Mouse (Mus musculus) heart, postnatal 25 days (tissue): ENCODE results near the gene Meis2. TPM values are rescaled to one million over a fixed set of nuclear protein-coding genes. Genes with fewer than 3 reads are reported as not detected.
A peak's percentile ranks its signal among the peaks of the same experiment; 100 is the strongest.

Source experiments
- DNase-seq: peaks from one replicate; pipeline ENCODE4 v3.0.0; 2022; ENCODE audit warnings: low spot score
- intact Hi-C: fragments of 180-260 bp; cut with DNase I; formaldehyde crosslinking; loops from one replicate; pipeline ENCODE4 v1.15.1; 2025
- total RNA-seq, 2 experiments: library from RNA; stranded (reverse); gene quantifications; 2 replicates each; pipeline ENCODE4 v1.2.3; 2021

The Meis2 gene
- total RNA-seq, 2 experiments from 2014 or later: 22.3 to 23.0 TPM

DNA sequence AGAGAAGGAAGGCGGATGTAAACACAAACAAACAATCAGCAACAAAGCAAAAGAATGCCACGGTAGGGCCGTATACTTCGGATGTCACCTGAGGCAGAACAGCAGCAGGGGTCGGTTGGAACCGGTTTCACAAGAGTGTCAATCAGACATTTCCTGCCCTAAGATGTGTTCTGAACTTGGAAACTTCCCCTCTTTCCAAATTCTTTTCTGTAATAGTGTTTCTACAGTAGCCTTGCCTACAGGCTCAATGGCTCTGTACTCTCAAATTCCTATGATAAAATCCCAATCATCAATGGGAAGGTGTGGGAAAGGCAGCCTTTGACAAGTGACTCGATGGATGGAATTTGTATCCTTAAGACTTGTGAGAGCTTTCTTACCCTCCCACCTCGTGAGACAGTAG, 96.4 kb downstream of the Meis2 start:
- intact Hi-C loops: no loop called here
- DNase-seq: no peak

- no peak for DNase-seq
- intact Hi-C loops: no loop called here
Observed at GRCm38 (mm10) chr2:115964911-115965310, 100.7 kb downstream of the Meis2 start.

GRCm38 (mm10) chr2:115963293-115963835, 102.3 kb downstream of the Meis2 start:
- intact Hi-C loops: no loop called here

GRCm38 (mm10) chr2:115962728-115963127, 102.9 kb downstream of the Meis2 start:
- DNase-seq: no peak
- intact Hi-C loops: no loop called here

More at GRCm38 (mm10) chr2:115963293-115963835, 102.3 kb downstream of the Meis2 start:
- no peak for DNase-seq

DNA sequence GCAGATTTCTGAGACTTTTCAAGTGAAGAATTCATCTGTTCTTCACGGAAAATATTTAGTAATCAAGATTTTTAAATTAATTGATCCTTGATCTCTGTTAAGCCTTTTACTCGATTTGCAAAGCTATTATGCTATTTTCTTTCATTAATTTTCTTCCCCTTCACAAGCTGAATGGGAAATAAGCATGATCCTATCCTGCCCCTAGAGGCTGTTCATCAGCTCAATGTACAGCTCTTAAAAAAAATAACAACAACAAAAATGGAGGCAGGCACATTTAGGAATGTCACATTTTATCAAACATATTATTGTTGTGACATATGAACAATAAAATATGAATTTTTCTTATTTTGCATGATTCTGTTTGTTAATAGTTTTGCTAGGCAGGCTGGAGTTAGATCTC, 103.5 kb downstream of the Meis2 start:
- intact Hi-C loops: no loop called here
- no peak for DNase-seq

GRCm38 (mm10) chr2:115960615-115961014, 105.0 kb downstream of the Meis2 start:
- intact Hi-C loops: no loop called here
- no peak for DNase-seq

GRCm38 (mm10) chr2:115956786-115957185, 108.9 kb downstream of the Meis2 start:
- intact Hi-C loops: no loop called here
- DNase-seq: no peak

DNA sequence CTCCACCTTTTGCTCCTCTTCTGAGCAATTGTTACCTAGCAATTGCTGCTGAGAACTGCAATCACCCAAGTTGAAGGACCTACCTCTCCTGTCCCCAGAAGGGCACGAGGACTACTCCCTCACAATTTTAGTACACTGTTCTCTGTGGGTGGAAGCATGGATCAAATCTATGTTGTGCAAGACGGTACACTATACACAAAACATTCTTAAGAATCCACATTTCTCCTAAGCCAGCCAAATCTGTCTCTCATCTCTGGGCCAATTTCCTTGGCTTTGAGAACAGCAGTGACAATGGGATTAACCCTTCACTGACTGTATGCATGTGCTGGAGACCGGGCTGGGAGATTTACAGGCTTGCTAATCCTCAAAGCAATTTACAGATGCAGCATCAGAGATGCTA, 115.0 kb downstream of the Meis2 start:
- intact Hi-C loops: no loop called here
- DNase-seq: no peak

GRCm38 (mm10) chr2:115948630-115949426, 116.8 kb downstream of the Meis2 start:
- no peak for DNase-seq
- intact Hi-C loops: no loop called here

- no peak for DNase-seq
- intact Hi-C loops: no loop called here
Observed at GRCm38 (mm10) chr2:115947714-115948226, 117.9 kb downstream of the Meis2 start.

DNA sequence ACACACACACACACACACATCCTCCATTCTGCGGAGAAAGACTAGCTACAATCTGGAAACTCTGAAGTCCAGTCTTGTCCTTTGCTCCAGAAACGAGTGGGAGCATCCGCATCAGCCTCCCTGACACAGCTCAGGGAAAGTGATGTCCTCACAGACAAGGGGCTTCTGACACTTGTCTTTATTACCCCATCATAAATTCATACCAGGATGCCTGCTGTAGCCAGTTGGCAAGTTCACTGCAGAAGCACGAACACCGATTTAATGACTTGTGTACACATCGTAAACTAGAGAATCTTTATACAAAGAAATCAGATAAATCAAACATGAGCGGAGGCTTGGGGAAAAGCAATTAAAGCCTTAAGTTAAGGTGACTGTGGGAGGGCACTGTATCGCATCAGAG, 122.6 kb downstream of the Meis2 start:
- no peak for DNase-seq
- intact Hi-C loops: no loop called here

DNA sequence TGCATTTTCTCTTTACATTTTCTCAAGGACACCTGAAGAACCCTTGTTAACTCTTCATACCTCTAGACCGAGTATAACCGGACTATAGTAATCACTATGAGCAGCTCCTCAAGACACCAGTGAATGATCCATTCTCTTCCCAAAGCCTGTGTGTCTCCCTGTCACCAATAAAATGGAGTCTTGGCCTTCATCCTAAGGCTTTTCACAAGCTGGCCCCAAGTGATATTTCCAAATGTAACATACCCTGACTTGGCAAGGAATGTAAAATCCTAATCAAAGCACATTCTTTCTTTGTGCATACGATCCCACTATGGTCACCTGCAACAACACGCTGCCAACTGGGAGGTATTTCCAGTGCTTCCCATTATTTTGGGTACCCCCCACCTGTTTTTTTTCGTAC, 125.8 kb downstream of the Meis2 start:
- no peak for DNase-seq
- intact Hi-C loops: loop anchor here (5.0 kb wide), 1 partner anchor 107 kb away; no protein-coding TSS in a partner anchor

DNA sequence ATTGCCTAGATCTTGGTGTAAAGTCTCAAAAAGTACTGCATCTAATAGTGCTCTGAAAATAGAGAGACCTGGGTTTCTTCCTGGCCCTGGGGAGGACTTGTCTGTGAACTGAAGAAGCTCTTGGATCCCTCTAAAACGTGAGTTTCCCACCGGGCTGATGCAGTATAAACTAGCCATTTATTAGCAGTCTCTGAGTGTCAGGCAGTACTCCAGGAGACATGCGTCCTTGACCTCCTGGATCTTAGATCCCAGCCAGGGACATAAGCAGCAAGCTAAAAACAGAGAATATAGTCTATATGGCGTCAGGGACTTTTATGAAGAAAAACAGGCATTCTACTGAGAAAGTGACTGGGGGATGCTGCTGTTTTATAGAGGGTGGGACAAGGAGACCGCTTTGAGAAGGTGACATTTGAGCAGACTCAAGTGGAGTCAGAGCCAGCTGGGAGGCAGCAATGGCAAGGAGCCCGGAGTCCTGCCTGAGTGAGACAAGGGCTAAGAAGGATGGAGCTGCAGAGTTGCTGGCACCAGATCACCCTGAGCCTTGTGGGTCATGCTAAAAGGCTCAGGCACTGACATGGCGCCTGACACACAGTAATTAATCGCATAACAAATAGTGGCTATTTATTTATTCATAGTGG, 126.6 kb downstream of the Meis2 start:
- intact Hi-C loops: loop anchor here (5.0 kb wide), 1 partner anchor 108 kb away; no protein-coding TSS in a partner anchor
- peak; percentile 31 for DNase-seq

DNA sequence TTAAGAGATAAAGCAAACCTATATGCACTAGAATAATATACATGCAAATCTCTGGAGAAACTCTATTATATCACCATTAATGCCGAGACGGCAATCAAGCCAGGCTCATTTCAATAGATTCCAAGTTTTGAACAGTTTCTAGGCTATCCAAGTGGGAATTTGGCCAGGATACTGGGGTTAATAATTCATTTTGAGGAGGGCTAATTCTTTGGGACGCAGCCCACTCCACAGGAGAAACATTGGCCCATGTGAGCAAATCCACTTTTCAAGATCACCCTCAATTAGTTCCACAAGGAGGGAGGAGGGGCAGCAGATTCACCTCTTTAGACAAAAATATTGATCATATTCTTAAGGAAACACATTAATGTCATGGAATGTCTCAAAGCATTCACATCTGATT, 127.3 kb downstream of the Meis2 start:
- intact Hi-C loops: loop anchor here (5.0 kb wide), 1 partner anchor 109 kb away; no protein-coding TSS in a partner anchor
- no peak for DNase-seq

DNA sequence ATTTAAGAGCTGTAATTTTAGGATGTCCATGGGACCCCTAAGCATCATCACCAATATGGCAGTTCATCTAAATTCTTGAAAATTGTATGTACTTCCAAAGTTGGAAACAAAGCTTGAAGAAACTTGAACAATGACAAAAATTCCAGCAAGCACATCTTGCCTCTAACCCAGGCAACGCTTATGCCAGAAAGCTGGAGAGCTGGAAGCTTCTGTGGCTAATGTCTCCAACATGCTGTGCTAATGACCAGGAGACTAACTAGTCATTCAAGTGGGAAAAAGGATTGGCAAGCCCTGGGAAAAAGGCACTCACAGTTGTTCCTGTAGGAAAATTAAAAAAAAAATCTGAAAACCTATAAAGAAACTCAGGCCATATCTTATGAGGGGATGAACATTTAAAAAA, 127.7 kb downstream of the Meis2 start:
- DNase-seq: no peak
- intact Hi-C loops: loop anchor here (5.0 kb wide), 1 partner anchor 109 kb away; no protein-coding TSS in a partner anchor

DNA sequence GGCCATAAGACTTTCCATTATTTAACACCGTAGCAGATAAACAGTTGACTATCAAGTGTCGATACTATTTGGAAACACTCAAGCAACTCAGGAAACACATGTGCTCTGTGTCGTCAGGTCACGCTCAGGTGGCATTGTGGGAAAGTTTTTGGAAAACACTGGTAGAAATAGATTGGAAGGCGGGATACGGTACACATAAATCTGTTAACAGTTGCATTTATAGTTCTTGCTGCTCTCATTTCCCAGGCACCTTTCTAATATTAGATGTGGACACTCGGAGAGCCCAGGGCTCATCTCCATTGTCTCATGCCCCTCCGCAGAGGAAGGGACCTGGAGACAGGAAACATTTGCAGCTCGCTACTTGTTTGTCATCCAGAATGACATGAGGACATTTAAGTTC, 128.9 kb downstream of the Meis2 start:
- DNase-seq: no peak
- intact Hi-C loops: loop anchor here (5.0 kb wide), 1 partner anchor 111 kb away; no protein-coding TSS in a partner anchor

GRCm38 (mm10) chr2:115934299-115934698, 131.3 kb downstream of the Meis2 start:
- DNase-seq: no peak
- intact Hi-C loops: no loop called here

DNA sequence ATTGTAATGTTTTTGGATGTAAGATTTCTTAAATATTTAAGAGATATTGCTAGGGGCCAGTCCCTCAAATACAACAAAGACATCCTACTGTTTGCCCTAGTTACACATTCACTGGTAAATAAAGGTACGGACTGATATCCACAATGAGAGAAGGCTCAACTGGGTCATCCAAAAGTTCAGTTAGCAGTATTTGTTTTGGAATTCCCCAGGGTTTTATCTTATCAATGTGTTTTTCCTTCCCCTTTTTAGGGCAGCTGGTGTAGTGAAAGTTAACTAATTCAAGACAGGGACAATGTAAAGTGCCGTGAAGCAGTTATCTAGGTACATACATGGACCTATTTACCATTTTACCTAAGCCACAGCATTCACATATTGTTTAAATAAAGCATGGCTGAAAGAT, 132.4 kb downstream of the Meis2 start:
- intact Hi-C loops: no loop called here
- no peak for DNase-seq

DNA sequence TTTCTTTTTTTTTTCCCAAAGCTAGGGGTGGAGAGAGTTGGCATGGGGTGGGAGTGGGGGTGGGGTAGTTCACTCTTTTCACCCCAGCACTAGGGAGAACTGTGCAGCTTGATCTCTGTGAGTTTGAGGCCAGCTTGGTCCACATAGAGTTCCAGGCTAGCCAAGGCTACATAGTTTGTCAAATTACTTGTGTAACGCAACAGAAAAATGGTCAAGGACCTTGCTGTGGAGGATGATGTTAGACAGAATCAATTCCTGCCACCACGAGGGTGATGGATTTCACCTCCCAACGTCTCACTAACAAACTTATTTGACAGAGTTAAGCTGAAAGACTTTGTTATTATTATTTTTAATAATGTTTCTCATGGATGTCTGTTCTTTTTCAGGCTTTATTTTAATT, 139.9 kb downstream of the Meis2 start:
- DNase-seq: no peak
- intact Hi-C loops: no loop called here

GRCm38 (mm10) chr2:115924472-115924871, 141.2 kb downstream of the Meis2 start:
- intact Hi-C loops: no loop called here
- no peak for DNase-seq

DNA sequence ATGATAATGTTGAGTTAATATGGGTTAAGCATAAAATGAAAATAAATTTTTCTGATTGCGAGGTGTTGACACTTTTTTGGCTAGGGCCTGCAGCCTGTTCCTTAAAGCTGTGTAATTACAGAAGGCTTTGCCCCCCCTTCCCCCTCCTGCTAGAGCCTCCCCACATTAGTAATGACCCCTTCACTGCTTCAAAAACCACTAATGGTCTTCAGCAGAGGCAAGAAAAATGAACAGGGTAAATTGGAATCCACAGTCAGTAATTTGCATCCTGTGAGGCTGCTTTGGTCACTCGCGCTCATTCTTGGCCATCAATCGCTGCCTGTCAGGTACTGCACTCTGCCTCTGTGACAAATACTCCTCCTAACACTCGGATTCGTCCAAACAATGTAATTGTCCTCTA, 142.4 kb downstream of the Meis2 start:
- DNase-seq: no peak
- intact Hi-C loops: no loop called here
